Mouse (Mus musculus): ENCODE results near the gene Fzd9. TPM values are rescaled to one million over a fixed set of nuclear protein-coding genes. Genes with fewer than 3 reads are reported as not detected.

Fzd9 gene
- total RNA-seq, 2 experiments from 2014 or later = 9.9 to 12.1 TPM

Small RNA genes within 50 kb of the gene (microRNA-seq; reads per million reads assigned to microRNA genes)
- gene Gm25315 = 0 reads per million in 2 experiments

Other genes starting within 250 kb of the Fzd9 start
- 10 to 100 TPM; 64.1 to 69.1 TPM for gene Abhd11, start 242.1 kb downstream of the Fzd9 start, total RNA-seq (2021)
- gene Stx1a, start 227.7 kb downstream of the Fzd9 start, total RNA-seq (2021) = 1 to 10 TPM; 1.4 to 1.5 TPM
- gene Dnajc30, start 187.0 kb downstream of the Fzd9 start, total RNA-seq (2021) = 10 to 100 TPM; 24.0 to 25.8 TPM
- 10 to 100 TPM; 24.7 to 33.0 TPM for gene Bud23, start 186.3 kb downstream of the Fzd9 start, total RNA-seq (2021)
- gene Vps37d, start 173.0 kb downstream of the Fzd9 start, total RNA-seq (2021) = 1 to 10 TPM in 1 of 2 experiments, under 1 TPM in 1; 0.84 to 1.7 TPM
- 10 to 100 TPM; 37.5 to 40.6 TPM for gene Mlxipl, start 161.3 kb downstream of the Fzd9 start, total RNA-seq (2021)
- 10 to 100 TPM; 11.9 to 13.3 TPM for gene Tbl2, start 101.6 kb downstream of the Fzd9 start, total RNA-seq (2021)
- gene Bcl7b, start 82.9 kb downstream of the Fzd9 start, total RNA-seq (2021) = 10 to 100 TPM; 24.7 to 25.3 TPM
- 10 to 100 TPM; 24.1 to 24.8 TPM for gene Baz1b, start 64.0 kb downstream of the Fzd9 start, total RNA-seq (2021)
- gene Fkbp6, start 98.8 kb upstream of the Fzd9 start, total RNA-seq (2021) = not detected
- not detected for gene Trim50, start 102.1 kb upstream of the Fzd9 start, total RNA-seq (2021)
- 1 to 10 TPM; 5.2 to 8.1 TPM for gene Nsun5, start 118.7 kb upstream of the Fzd9 start, total RNA-seq (2021)
- gene Pom121, start 143.3 kb upstream of the Fzd9 start, total RNA-seq (2021) = 1 to 10 TPM; 7.8 to 9.3 TPM